Mouse (Mus musculus) liver, adult 2 months (tissue): ENCODE data around the gene Trpc4.

Experiments used
- CTCF ChIP-seq: fragments of 200-500 bp; IDR thresholded peaks from 2 replicates; pipeline ENCODE4 v1.5.1; 2011; ENCODE audit warnings: low read depth, low read length, control low read depth
- POLR2A ChIP-seq: fragments of 200-500 bp; IDR thresholded peaks from 2 replicates; pipeline ENCODE4 v1.6.1; 2011; ENCODE audit warnings: low read length, control low read depth; ENCODE audit not compliant: insufficient read depth; ENCODE audit errors: extremely low read depth

DNA sequence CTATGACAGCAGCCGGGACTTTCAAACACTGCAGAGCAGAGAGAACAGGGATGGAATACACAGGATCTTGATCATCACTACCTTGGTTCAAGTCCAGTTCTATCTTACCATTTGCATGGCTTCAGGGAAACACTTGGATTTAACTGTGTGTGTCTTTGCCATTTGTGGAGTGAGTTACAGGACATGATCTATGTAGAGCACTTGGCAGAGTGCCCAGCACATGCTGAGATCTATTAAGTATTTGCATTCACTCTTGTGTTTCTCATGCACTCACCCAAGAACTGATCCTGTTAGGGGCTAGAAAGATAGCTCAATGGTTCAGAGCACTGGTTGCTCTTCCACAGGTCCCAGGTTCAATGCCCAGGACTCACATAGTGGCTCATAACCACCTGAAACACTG, 21.5 kb downstream of the Trpc4 start:
- TF ChIP-seq CTCF (no peak), POLR2A (no peak)
